Mouse (Mus musculus) T-helper 2 cell (primary cell): ENCODE results near the gene Tvp23b.

Experiments used
- in situ Hi-C: fragments of 300-600 bp; cut with MboI, MseI; formaldehyde crosslinking; loops from one replicate; pipeline ENCODE4 v1.15.1; 2025; ENCODE audit warnings: high pct_unique_total_duplicates

The Tvp23b gene

GRCm38 (mm10) chr11:62891763-62892162 lies 12.5 kb downstream of the Tvp23b start:
- in situ Hi-C loops, result no loop called here

- in situ Hi-C loops, result no loop called here
Measured at GRCm38 (mm10) chr11:62901699-62902323, 22.6 kb downstream of the Tvp23b start.

DNA sequence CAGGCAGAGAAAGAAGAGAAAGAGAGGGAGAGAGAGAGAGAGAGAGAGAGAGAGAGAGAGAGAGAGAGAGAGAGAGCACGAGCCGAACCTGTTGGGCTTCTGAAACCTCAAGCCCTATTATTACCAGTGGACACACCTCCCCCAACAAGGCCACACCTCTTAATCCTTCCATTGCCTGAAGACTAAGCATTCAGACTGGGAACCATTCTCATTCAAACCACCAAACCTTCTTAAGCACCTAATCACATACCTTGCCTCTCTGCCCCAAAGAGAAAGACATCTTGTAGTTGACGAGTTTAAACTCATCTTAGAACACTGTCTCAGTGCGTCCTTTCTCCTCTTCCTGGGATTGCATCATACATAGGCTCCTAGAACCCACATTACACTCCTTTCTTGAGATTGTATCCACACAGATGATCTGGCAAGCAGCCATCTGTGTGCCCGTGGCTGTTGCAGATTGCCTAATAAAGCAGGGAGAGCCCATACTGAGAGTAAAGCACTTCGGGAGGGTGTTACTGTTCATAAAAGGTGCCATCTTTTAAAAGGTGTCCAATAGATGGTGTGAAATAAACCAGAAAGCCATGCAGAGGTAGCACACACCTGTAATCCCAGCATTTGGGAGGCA lies 24.7 kb downstream of the Tvp23b start:
- in situ Hi-C loops, result no loop called here

GRCm38 (mm10) chr11:62909720-62910306 lies 30.6 kb downstream of the Tvp23b start:
- in situ Hi-C loops, result no loop called here

DNA sequence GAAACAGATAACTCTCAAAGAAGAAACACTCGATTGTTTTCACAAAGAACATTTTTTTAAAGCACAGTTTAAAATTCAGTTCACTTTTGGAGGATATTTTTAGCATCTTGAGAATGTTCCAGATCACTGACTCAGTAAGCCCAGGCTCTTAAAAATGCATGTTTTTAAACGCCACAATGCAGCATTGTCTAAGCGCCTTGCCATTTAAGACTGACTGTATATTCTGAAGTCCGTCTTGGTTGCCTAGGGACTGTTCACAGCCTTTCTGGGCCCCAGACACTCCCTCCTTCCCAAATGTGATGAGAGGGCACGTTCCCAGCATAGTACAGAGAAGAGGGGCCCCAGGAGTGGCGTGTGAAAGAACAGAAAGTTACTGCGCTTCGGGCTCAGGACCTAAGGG lies 32.1 kb downstream of the Tvp23b start:
- in situ Hi-C loops, result no loop called here

GRCm38 (mm10) chr11:62913141-62913540 lies 33.9 kb downstream of the Tvp23b start:
- in situ Hi-C loops, result no loop called here

- in situ Hi-C loops, result no loop called here
Measured at GRCm38 (mm10) chr11:62914532-62914931, 35.3 kb downstream of the Tvp23b start.

DNA sequence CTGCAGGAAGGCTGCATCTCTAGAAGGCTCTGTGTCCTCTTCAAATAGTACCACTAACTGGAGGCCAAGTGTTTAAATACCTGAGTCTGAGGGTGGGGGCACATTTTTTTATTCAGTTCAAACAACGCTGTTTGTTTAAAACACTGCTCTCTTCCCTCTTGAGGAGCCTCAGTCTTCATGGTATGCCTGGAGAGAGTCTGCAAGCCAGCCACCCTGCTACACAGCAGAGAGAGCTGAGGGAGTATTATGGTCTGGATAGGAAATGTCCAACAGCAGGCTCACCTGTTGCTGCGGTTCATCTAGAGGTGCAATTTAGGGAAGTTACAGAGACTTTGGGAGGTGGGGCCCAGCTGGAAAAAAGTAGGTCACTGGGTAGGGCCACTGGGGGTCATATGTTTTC lies 36.2 kb downstream of the Tvp23b start:
- in situ Hi-C loops, result no loop called here

DNA sequence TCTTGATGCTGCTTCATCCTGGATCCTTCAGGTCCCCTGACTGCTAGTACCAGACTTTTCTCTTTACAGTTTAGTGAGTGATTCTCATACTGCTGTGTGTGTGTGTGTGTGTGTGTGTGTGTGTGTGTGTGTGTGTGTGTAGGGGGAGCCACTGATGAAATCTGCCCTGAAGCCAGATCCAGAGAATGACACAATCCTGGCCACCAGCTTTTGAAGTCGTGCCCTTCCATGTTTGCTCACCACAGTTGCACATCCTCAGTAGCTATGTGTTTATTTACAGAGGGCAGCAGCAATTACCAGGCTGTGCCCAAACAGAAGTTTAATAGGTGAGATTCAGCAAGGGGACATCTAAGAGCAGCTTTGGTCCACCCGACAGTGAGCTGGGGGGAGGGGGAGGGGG lies 37.5 kb downstream of the Tvp23b start:
- in situ Hi-C loops, result no loop called here

DNA sequence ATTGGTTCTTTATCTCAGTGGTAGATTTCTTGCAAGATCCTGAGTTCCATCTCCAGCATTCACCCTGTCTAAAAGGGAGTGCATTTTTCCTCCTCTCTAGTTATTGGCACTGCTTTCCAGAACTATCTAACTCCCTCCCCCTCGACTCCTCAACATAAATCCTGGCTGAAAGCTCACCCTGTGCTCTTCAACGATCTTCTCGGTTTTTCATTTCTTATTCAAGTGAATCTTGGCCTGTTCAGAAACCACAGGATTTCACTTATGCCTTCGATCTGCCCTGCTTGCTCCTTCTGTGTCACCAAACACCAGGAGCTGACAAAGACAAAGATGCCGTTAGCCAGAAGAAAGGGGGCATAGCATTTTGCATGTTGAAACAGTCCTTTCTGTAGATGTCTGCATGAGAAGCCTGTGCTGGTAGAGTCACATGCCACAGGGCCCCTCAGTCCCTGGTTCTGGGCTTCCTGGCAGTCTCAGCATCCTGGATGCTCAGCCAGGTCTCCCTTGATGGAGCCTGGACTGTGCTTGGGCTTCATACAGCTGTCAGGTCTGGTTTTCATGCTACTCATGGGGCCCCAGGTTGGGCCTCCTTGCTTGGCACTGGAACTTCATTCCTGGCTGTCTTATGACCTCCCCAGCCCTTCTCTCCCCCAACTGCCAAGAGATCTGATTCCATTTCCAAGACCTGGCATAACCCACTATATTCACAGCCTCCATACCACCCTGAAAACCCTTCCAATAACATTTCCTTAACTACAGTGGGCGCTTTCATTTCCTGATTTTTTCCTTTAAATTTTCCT lies 40.9 kb downstream of the Tvp23b start:
- in situ Hi-C loops, result loop anchor here (5.0 kb wide), 1 partner anchor 212 kb away; no protein-coding TSS in a partner anchor

DNA sequence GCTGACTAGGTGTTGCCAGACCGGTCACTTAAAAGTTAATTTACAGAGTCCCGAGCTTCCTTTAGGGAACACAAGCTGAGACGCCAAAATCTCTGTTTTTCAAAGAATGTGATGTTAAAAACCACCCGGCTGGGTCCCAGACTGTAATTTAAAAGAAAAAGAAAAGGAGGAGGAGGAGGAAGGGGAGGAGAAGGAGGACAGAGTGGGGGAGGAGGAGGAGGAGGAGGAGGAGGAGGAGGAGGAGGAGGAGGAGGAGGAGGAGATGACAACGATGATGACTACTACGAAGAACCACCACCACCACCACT lies 41.4 kb downstream of the Tvp23b start:
- in situ Hi-C loops, result loop anchor here (5.0 kb wide), 1 partner anchor 212 kb away; no protein-coding TSS in a partner anchor

- in situ Hi-C loops, result loop anchor here (5.0 kb wide), 1 partner anchor 211 kb away; no protein-coding TSS in a partner anchor
Measured at GRCm38 (mm10) chr11:62921052-62921977, 42.1 kb downstream of the Tvp23b start.

DNA sequence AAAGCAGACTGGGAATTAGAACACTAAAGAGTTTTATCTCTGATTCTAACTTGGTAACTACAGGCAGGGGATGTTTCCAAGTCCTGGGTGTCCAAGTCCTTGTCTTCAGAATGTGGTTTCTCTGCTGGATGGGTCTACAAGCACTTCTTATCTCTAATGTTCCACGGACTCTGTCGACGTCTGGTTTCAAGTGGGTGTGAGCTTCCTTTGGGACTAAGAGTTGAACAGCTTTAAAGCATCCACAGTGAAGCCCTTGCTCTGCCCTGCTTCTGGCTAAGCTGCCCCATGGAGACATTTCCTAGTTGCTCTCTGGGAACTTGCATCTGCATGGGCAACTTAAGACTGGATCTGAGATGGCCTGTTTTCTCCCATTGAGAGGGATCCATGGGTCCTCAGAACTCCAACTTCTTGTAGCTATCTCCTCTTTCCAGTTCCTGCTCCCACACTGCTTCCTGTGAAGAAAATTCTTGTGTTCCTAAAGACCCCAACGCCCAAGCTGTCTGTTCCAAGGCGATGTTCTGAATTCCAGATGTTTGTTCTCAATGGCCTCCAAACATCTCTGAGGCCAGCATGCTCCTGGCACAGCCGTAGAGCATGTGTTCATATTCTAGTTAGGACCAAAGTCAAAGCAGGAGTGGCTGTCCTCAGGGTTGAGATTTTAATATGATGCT lies 45.0 kb downstream of the Tvp23b start:
- in situ Hi-C loops, result loop anchor here (5.0 kb wide), 1 partner anchor 208 kb away; no protein-coding TSS in a partner anchor

DNA sequence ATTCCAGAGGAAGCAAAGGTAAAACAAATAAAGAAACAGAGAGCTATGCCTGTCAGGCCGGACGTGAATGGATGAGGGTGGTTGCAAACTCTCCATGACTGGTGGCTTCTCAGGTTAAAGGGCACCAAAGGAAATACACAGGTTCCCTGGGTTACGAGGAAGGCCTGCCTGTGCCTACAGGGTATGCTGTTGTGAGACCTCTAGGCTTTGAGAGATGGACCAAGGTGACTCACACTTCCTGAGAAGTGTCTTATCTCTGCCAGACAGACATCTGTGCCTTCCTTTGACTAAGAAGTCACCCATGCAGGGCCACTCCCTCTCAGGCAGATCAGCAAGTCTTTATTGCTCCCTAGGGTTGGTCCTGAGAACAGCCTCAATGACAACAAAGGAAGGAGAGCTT lies 50.5 kb downstream of the Tvp23b start:
- in situ Hi-C loops, result loop anchor here (10.0 kb wide), 1 partner anchor 75 kb away; no protein-coding TSS in a partner anchor

DNA sequence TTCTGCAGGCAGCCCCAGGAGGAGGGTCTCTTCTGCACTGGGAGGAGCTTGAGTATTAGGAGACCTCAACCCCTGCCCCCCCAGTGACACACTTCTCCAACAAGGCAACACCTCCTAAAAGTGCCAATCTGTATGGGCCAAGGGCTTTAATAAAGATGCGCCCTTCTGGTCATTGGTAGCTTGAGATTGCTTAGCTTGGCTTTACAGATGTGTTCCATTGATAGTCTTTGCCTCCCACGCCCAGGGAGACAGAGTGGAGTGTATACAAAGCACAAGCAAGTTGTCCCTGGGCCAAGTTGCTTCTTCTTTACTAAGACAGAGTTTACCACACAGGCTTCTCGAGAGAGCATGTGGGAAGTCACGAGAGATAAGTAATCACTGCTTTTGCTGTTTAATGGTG lies 51.3 kb downstream of the Tvp23b start:
- in situ Hi-C loops, result loop anchor here (10.0 kb wide), 1 partner anchor 74 kb away; no protein-coding TSS in a partner anchor

DNA sequence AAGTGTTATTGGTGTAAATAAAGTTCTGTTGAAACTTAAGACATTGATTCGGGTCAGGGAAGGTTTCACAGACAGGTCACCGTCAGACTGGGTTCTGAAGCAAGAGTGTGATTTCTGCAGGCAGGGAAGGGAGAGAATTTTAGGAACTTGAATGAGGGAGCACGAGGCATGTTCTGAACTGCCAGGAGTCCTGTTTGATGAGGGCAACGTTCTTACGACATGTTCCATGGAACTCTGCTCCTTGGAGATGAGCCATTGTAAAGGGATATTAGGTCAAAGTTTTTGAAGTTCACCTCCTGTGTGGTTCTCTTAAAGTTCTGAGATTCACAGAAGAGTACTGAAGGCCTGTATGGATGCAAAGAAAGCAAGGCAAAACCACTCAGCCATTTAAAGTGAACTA lies 51.9 kb downstream of the Tvp23b start:
- in situ Hi-C loops, result loop anchor here (10.0 kb wide), 1 partner anchor 74 kb away; no protein-coding TSS in a partner anchor

DNA sequence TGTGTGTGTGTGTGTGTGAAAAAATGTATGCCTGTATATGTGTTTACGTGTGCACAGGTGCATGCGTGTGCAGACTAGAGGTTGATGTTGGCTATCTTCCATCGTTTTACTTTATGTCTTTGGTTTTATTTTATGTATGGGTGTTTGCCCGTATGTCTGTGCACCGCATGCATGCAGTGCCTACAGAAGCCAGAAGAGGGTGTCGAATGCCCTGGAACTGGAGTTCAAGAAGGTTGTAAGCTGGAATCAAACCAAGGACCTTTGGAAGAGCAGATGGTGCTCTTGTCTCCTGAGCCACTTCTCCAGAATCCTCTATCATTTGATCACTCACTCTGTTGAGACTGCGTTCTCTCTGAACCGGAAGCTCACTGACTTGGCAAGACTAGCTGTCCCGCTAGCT lies 53.8 kb downstream of the Tvp23b start:
- in situ Hi-C loops, result loop anchor here (10.0 kb wide), 1 partner anchor 72 kb away; no protein-coding TSS in a partner anchor

DNA sequence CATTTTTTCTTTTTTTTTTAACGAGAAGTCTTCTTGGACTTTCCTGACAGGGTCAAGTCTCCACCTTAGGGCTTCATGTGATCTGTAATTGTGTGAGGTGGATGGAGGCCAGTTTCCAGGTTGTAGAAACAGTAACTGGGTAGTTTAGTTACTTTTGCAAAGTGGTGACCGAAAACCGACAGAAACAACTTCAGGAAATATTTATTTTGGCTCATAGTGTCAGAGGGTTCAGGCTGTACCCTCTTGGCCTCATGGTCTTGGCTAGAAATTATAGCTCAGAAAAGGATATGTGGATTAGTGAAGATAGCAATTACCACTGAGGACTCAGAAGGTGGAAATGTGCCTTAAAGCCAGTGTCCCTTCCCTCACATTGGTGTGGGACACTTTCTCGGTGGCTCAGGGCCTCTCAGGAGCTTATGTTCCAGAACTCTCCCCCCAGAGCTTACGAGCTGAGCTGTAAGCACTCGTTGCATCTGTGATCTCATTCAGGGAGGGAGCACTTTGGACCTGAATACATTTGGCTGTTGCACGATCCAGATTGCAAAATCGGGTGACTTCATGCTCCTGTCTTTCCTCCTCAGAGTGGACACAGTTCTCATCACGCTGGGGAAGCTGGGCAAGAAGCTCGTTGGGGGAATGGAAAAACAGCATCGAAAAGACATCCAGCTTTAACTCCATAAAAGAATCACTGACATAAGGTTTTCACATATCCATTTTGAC lies 55.7 kb downstream of the Tvp23b start:
- in situ Hi-C loops, result loop anchor here (10.0 kb wide), 1 partner anchor 70 kb away; no protein-coding TSS in a partner anchor

DNA sequence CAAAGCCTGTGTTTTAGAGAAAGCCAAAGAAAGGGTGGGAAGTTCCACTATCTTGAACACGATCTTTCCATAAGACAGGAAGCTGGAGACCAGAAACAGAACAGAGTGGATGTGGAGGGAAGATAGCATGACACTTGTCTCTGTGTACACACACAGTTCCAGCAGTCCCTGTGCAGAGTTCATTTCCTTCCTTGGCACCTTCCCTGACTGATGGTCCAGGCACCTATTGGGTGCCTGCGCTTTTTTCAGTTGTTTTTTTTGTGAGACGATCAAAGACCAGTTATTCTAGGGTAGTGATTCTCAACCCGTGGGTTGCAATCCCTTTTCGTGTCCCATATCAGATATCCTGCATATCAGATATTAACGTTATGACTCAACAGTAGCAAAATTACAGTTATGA lies 58.7 kb downstream of the Tvp23b start:
- in situ Hi-C loops, result loop anchor here (10.0 kb wide), 1 partner anchor 67 kb away; no protein-coding TSS in a partner anchor
